Mouse (Mus musculus) liver, embryonic 11.5 days (tissue): Measurements from ENCODE around the gene Nr2f2. TPM values are rescaled to one million over a fixed set of nuclear protein-coding genes. Genes with fewer than 3 reads are reported as not detected.

Experiments used
- ATAC-seq: fragments of 200-750 bp; cut with Nextera tagmentation; replicated peaks from 2 replicates; pipeline ENCODE4 v1.8.0; 2017; ENCODE audit warnings: moderate number of reproducible peaks, mild to moderate bottlenecking, moderate TSS enrichment, moderate library complexity; ENCODE audit not compliant: low FRiP score
- DNase-seq: peaks from one replicate; pipeline ENCODE4 v3.0.0-alpha.2; 2017; ENCODE audit warnings: low spot score
- H3K27ac ChIP-seq: fragments of 300-500 bp; sonication (generic); 2 replicates; pipeline ENCODE4 v1.5.1; 2014; ENCODE audit warnings: mild to moderate bottlenecking, low read depth, low read length, control low read depth
- H3K27me3 ChIP-seq: fragments of 300-500 bp; sonication (generic); replicated peaks from 2 replicates; pipeline ENCODE4 v1.6.1; 2014; ENCODE audit warnings: low read length, mixed read lengths; ENCODE audit not compliant: control insufficient read depth, insufficient read depth
- H3K36me3 ChIP-seq: fragments of 300-500 bp; sonication (generic); 2 replicates; pipeline ENCODE4 v1.6.1; 2014; ENCODE audit warnings: mild to moderate bottlenecking, low read length, moderate library complexity, mixed read lengths; ENCODE audit not compliant: control insufficient read depth, insufficient read depth
- H3K4me1 ChIP-seq: fragments of 300-500 bp; sonication (generic); replicated peaks from 2 replicates; pipeline ENCODE4 v1.6.1; 2014; ENCODE audit warnings: low read length, mixed read lengths; ENCODE audit not compliant: control insufficient read depth, insufficient read depth
- H3K4me2 ChIP-seq: fragments of 300-500 bp; sonication (generic); 2 replicates; pipeline ENCODE4 v1.6.1; 2014; ENCODE audit warnings: mild to moderate bottlenecking, control low read depth, moderate library complexity
- H3K4me3 ChIP-seq: fragments of 300-500 bp; sonication (generic); 2 replicates; pipeline ENCODE4 v1.5.1; 2014; ENCODE audit warnings: low read depth, low read length, control low read depth
- H3K9ac ChIP-seq: fragments of 300-500 bp; sonication (generic); 2 replicates; pipeline ENCODE4 v1.6.1; 2014; ENCODE audit warnings: low read depth, low read length, control low read depth
- H3K9me3 ChIP-seq: fragments of 300-500 bp; sonication (generic); 2 replicates; pipeline ENCODE4 v1.6.1; 2016; ENCODE audit warnings: low read length, inconsistent platforms, mixed read lengths; ENCODE audit not compliant: control insufficient read depth
- WGBS: fragments of 180-500 bp; shearing (Covaris S2); extraction: QIAGEN DNeasy Blood & Tissue Kit; methylation state at CpG from one replicate; pipeline ENCODE4 v1.1.7; 2014; 5-methylcytosine and 5-hydroxymethylcytosine counted together
- polyA plus RNA-seq: library from polyadenylated mRNA; unstranded; fragments of >200 nt; fragmentation: Nextera tagmentation; extraction: Ambion mirVana; gene quantifications from 2 replicates; pipeline ENCODE4 v1.2.1, GENCODE M21; 2014

Gene Nr2f2
- polyA plus RNA-seq, 1 experiment from 2014 or later = 49.6 TPM

DNA sequence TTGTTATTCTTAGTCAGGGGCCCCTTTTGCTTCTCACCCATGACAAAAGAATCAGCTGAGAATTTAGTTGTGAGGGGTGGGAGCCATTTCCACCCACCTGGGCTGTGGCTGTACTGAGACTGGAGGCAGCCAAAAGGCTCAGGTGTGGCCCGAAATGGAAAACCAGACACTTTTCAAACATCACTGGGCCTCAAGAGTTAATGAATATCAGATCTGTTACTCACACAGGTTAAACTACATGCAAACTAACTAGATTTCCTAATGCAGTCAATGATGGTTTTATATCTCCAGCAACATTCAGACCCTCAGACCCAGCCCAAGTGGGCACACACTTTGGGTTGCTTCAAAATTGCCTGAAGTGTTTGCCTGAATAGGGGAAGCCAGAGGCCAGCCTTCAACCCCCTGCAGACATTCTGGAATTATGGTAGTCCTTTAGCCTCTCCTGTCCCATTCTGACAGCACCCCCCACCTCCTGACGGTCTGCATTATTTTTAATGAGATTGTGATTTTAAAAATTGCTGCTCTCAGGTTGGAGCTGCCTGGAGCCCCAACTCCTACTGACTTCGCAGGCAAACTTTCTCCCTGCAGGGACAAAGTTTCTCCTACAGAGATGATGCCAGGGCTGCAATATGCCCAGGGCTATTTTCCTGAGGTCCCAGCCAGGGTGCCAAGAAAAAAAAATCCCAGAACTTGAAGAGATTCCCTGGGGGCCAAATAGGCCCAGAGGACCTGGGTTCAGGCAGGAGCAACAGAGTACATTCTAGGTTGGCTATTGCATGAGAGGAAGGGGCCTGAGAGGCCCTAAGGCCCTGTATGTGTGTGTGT is 9.6 kb downstream of the Nr2f2 start:
- no peak for DNase-seq
- Histone ChIP-seq H3K4me3 (peak overlapping the region; percentile 71), H3K36me3 (no peaks in the 10 kb centered on the region), H3K9me3 (no peaks in the 10 kb centered on the region), H3K4me1 (peaks cover 4% of the 10 kb centered on the region; the same call in 1 of the 2 replicates), H3K9ac (peak overlapping the region; percentile 90), H3K4me2 (peak overlapping the region; percentile 68), H3K27ac (peak overlapping the region; percentile 99), H3K27me3 (peaks cover 64% of the 10 kb centered on the region)
- no peak for ATAC-seq
- WGBS = 34% methylated on average over 3 of the region's 3 CpGs

DNA sequence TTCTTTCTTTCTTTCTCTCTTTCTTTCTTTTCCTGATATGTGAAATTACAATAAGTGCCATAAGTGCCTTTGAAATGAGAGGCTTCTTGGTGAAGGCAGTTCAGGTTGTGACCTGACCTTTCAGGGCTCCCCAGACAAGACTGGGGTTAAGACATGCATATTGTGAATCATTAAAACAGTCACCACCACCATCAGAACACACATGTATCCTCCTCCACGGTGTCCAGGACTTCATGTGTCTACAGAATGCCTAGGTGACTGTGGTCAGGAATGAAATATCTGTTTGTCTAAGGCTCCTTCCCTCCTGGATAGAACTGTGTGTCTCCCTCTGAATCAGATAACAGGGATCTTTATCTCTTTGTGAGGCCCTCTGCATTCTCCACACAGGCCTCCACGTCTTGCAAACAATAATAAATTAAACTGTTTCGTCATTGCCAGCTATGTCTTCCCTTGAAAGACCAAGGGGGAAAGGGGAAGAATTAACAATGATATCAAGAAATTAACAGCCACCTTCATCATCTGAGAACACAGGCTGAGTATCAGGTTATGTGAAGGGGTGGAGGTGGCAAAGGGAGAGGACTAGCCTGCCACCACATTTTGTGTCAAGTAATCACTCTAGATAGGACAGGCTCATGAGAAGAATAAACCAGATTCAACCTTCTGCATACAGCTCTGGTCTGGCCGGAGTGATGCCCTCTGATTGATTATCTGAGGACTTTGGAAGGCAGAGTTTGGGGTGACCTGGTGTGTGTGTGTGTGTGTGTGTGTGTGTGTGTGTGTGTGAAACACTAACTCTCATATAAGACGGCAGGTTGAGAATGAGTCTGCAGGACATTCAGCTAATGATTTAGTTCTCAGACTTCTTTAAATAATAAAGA is 10.6 kb downstream of the Nr2f2 start:
- Histone ChIP-seq H3K4me1 (peaks cover 4% of the 10 kb centered on the region), H3K9me3 (no peaks in the 10 kb centered on the region), H3K27me3 (peaks cover 58% of the 10 kb centered on the region), H3K9ac (peak overlapping the region; percentile 90), H3K27ac (peak overlapping the region; percentile 99), H3K36me3 (no peaks in the 10 kb centered on the region), H3K4me3 (peak overlapping the region; percentile 71), H3K4me2 (peak overlapping the region; percentile 68)
- WGBS = 12% methylated on average over 5 of the region's 5 CpGs
- ATAC-seq (no peak), DNase-seq (no peak)

DNA sequence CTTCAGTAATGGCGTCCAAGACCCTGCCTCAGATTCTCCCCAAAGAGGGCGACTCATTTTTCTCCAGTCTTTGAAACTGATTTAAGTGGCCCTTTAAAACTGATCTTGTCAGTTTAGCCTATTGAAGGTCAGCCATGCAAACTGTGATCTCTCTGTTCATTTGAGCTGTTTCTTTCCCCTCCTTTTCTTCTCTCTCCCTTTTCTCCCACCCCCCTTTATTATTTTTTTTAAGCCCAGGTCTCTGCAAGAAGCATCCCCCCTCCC is 11.2 kb downstream of the Nr2f2 start:
- H3K27ac ChIP-seq = peak overlapping the region; percentile 64
- no peaks in the 10 kb centered on the region for H3K9me3 ChIP-seq
- 6% methylated on average over 2 of the region's 2 CpGs for WGBS
- peaks cover 4% of the 10 kb centered on the region for H3K4me1 ChIP-seq
- ATAC-seq (no peak), DNase-seq (no peak)
- H3K36me3 ChIP-seq = no peaks in the 10 kb centered on the region
- peak overlapping the region; percentile 61; the same call in 1 of the 2 replicates for H3K9ac ChIP-seq
- H3K4me2 ChIP-seq = peak overlapping the region; percentile 68
- H3K27me3 ChIP-seq = peaks cover 57% of the 10 kb centered on the region
- peak overlapping the region; percentile 71 for H3K4me3 ChIP-seq

DNA sequence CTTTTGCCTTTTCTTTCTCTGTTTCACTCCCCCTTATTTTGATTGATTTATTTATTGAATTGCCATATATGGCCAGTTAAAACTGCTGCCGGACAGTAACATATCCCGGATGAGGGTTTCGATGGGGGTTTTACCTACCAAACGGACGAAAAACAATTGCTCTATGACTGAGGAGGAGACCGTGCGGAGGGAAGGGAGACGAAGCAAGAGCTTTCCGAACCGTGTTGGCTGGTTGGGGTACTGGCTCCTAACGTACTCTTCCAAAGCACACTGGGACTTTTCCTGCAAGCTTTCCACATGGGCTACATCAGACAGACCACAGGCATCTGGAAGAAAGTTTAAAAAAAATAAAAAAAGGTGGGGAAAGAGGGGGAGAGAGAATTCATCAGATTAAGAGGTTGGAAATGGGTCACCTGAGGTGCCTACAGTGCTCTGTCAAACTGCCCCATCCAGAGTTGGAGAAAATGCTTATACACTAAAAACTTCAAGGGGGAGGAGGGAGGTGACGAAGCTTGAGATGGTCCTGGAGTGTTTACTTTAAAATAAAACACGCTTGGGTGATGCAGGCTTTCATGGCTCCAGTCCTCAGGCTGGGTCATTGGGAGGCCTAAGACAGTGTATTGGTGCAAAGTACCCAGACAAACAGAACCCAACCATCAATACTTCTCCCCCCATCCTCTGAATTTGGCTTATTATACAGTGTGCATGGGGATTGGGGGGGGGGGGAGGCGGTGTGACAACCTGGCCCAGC is 11.8 kb downstream of the Nr2f2 start:
- Histone ChIP-seq H3K27ac (peak overlapping the region; percentile 64), H3K9me3 (no peaks in the 10 kb centered on the region), H3K27me3 (peaks cover 57% of the 10 kb centered on the region), H3K9ac (peak overlapping the region; percentile 61), H3K4me2 (peak overlapping the region; percentile 68), H3K4me1 (peaks cover 4% of the 10 kb centered on the region), H3K36me3 (no peaks in the 10 kb centered on the region), H3K4me3 (peak overlapping the region; percentile 71)
- ATAC-seq = no peak
- 8% methylated on average over 14 of the region's 14 CpGs for WGBS
- DNase-seq = no peak

DNA sequence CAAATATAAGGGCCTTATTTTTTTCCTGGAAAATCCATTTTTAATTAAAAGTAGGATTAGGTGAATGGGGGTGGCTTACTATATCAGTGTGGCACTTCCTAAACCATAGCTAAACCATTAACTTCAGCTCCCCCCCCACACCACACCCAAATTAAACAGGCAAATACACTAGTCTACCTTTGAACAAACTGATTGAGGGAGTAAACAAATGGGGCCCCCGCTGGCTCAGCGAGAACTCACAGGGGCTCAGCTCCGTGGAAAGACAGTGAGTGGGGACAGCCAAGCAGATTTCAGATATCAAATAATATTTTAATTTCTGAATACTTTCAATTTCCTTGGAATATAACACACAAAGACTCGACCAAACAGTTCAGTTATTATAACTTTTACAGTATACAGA is 13.4 kb downstream of the Nr2f2 start:
- Histone ChIP-seq H3K27ac (no peak overlapping the region), H3K27me3 (peaks cover 57% of the 10 kb centered on the region), H3K36me3 (no peaks in the 10 kb centered on the region), H3K4me2 (peak overlapping the region; percentile 73), H3K9ac (peak overlapping the region; percentile 30; the same call in 1 of the 2 replicates), H3K4me3 (peak overlapping the region; percentile 54), H3K4me1 (peaks cover 8% of the 10 kb centered on the region), H3K9me3 (no peaks in the 10 kb centered on the region)
- WGBS = 8% methylated on average over 4 of the region's 4 CpGs
- DNase-seq (no peak), ATAC-seq (no peak)

DNA sequence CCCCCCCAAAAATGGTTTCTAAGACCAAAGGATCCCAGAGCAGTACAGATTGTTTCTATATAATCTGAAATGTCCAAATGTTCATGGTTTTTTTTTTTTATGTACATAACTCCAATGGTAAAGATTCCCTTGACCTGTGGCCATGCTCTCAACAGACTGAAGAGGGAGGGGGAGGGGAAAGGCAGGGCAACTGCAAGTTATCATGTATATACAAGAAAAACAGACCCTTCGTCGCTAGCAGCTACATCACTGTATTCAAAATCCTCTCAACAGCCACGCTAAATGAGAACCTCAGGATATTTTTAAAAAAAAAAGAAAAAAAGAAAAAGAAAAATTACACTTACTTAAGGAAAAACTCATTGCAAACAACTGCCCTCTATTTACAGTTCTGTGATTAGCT is 13.9 kb downstream of the Nr2f2 start:
- H3K9me3 ChIP-seq = no peaks in the 10 kb centered on the region
- no peak for DNase-seq
- H3K4me1 ChIP-seq = peaks cover 8% of the 10 kb centered on the region
- H3K9ac ChIP-seq = peak overlapping the region; percentile 40; the same call in 1 of the 2 replicates
- peaks cover 57% of the 10 kb centered on the region for H3K27me3 ChIP-seq
- 15% methylated on average over 3 of the region's 3 CpGs for WGBS
- peak overlapping the region; percentile 54 for H3K4me3 ChIP-seq
- H3K4me2 ChIP-seq = peak overlapping the region; percentile 73
- ATAC-seq = no peak
- no peaks in the 10 kb centered on the region for H3K36me3 ChIP-seq
- 0 out of 2 replicates have a peak overlapping the region, but pooled peaks have one; percentile 43 for H3K27ac ChIP-seq

DNA sequence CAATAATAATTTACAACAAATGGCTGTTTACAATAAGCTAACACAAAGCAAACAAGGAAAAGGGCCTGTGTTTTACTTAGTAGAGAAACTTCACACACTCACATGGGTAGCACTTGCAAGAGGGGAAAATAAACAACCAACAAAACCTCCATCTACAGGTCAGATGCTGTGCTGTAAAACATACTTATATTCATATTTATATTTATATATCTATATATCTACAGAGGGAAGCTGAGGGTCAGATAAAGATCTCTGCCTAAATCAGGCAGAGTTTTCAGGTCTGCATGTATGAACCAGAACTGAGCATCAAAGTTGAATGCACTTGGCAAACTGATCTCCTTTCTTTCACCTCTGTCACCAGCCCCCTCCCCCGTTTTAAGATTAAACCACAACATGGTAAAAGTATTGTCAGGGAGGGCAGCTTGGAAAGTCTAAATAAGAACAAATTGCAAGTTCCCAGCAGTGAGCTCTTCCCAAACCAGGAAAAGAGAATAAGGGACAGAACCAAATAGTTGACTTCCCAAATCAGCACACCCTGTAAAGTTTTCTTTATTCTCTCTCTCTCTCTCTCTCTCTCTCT is 14.5 kb downstream of the Nr2f2 start:
- no peak for DNase-seq
- peak overlapping the region; percentile 54 for H3K4me3 ChIP-seq

More for the DNA sequence above, 14.5 kb downstream of the Nr2f2 start:
- Histone ChIP-seq H3K36me3 (no peaks in the 10 kb centered on the region), H3K9me3 (no peaks in the 10 kb centered on the region), H3K9ac (peak overlapping the region; percentile 58; the same call in 1 of the 2 replicates), H3K27ac (peak overlapping the region; percentile 43), H3K4me2 (peak overlapping the region; percentile 73), H3K27me3 (peaks cover 57% of the 10 kb centered on the region), H3K4me1 (peaks cover 8% of the 10 kb centered on the region)
- no peak for ATAC-seq
- 3% methylated on average over 1 of the region's 1 CpGs for WGBS
